Mouse (Mus musculus): Measurements from ENCODE around the gene Syt9. TPM values are rescaled to one million over a fixed set of nuclear protein-coding genes. Genes with fewer than 3 reads are reported as not detected.

The Syt9 gene
- 2.5 and 2.9 TPM in 2 replicates for polyA plus RNA-seq (2014; fragmentation: Nextera tagmentation; extraction: Ambion mirVana)

DNA sequence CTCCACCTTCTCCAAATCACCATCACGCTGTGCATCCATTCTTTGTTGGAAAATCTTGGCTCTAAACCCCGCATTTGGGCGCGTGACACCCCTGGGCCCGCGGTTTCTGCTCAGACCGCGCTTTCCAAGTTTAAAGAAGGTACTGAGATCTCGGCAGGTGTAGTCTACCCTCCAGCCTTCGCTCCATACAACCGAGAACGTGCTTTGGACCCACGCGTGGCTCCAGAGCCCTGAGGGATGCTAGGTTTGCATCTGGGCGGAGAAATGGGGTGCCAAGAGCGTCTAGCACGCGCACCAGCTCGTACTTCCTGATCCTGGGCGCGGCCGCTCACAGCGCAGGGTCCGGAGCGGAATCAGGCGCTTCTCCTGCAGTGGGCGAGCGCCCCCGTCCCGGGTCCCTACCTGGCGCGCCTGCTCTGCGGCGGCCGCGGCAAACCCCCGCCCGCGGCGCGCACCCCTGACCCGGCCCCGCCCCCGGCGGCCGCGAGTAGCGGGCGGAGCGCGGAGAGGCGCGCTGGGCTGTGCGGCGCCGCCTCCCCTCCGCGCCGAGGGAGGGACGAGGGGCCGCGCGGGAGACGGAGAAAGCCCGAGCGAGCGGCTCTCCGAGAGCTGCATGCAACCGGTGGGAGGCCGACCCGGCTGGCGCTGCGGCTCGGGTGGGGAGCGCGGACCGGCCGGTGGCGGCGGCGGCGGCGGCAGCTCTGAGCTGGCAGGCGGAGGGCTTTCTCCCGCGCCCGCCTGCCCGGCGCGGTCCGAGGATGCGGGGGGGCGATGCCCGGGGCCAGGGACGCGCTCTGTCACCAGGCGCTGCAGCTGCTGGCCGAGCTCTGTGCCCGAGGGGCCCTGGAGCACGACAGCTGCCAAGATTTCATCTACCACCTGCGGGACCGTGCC, at the start of gene Syt9:
Syt9 (plus strand) TSS at position 497 of the 894 bp plus-strand sequence.
- WGBS = under 1% methylated on average over 51 of the region's 102 CpGs
- H3K36me3 ChIP-seq (ENCODE audit: control insufficient read depth, insufficient read depth, low read length) = no peaks in the 10 kb centered on the region
- DNase-seq (ENCODE audit: low spot score) (peak; percentile 67), ATAC-seq (ENCODE audit: insufficient number of reproducible peaks, low FRiP score, low TSS enrichment, low read depth) (peak; percentile 80)
- H3K4me2 ChIP-seq (ENCODE audit: low read depth, severe bottlenecking) = peak within 1 kb of the TSS; percentile 98
- peaks cover 5% of the 10 kb centered on the region; the same call in 1 of the 2 replicates for H3K4me1 ChIP-seq (ENCODE audit: control insufficient read depth, insufficient read depth, low read length)
- peak within 1 kb of the TSS; percentile 64 for H3K9ac ChIP-seq (ENCODE audit: low read length)
- H3K9me3 ChIP-seq (ENCODE audit: control insufficient read depth, low read length) = no peaks in the 10 kb centered on the region
- H3K4me3 ChIP-seq (ENCODE audit: low read depth, low read length) = peak within 1 kb of the TSS; percentile 46
- peaks cover 38% of the 10 kb centered on the region for H3K27me3 ChIP-seq (ENCODE audit: control insufficient read depth, insufficient read depth, low read length)
- no peak within 1 kb of the TSS for H3K27ac ChIP-seq (replicated peaks; ENCODE audit: low read depth, low read length)

DNA sequence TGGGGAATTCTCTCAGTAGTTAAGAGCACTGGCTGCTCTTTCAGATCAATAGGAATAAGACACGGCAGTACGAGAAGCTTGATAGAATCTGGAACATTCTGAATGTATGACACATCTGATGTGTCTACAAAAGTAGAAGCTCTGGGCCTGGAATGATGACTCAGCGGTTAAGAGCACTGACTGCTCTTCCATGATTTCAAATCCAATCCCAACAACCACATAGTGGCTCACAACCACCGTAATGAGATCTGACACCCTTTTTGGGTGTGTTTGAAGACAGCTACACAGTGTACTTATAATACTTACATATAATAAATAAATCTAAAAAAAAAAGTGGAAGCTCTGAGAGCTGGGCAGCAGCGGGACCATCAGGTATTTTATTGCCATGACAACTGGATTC, 31.5 kb upstream of the Syt9 start:
- no peak overlapping the region for H3K27ac ChIP-seq (replicated peaks; ENCODE audit: low read depth, low read length)
- WGBS = 95% methylated on average over 5 of the region's 5 CpGs

DNA sequence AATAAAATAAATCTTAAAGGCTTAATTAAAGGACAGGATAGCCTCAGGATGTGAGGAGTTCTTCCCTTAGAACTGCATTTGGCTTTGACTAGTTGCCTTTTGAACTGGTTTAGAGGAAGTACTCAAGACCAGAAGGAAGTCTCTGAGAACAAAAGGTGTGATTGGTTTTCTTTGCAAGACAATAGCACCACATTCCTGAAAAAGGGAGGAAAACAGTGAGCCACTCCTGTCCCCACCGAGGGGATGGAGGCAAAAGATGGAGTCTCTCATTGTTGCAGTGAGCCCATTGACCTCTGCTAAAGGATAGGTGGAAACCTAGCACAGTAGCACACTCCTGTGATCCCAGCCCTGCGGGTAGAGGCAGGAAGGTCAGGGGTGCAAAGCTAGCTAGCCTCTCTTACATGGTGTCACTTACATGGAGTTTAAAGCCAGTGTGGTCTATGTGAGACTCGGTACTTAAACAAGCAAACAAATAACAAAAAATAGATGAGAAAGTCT, 30.9 kb upstream of the Syt9 start:
- Histone ChIP-seq H3K27me3 (ENCODE audit: control insufficient read depth, insufficient read depth, low read length) (no peaks in the 10 kb centered on the region), H3K9me3 (ENCODE audit: control insufficient read depth, low read length) (no peaks in the 10 kb centered on the region), H3K9ac (ENCODE audit: low read length) (no peak overlapping the region), H3K27ac (replicated peaks; ENCODE audit: low read depth, low read length) (no peak overlapping the region), H3K4me1 (ENCODE audit: control insufficient read depth, insufficient read depth, low read length) (no peaks in the 10 kb centered on the region), H3K4me3 (ENCODE audit: low read depth, low read length) (no peak overlapping the region), H3K4me2 (ENCODE audit: low read depth, severe bottlenecking) (no peak overlapping the region), H3K36me3 (ENCODE audit: control insufficient read depth, insufficient read depth, low read length) (no peaks in the 10 kb centered on the region)
- ATAC-seq (ENCODE audit: insufficient number of reproducible peaks, low FRiP score, low TSS enrichment, low read depth) = no peak
- WGBS = 70% methylated on average over 3 of the region's 3 CpGs
- no peak for DNase-seq (ENCODE audit: low spot score)

More for the DNA sequence above, 31.5 kb upstream of the Syt9 start:
- ATAC-seq (ENCODE audit: insufficient number of reproducible peaks, low FRiP score, low TSS enrichment, low read depth) (no peak), DNase-seq (ENCODE audit: low spot score) (no peak)
- Histone ChIP-seq H3K27me3 (ENCODE audit: control insufficient read depth, insufficient read depth, low read length) (no peaks in the 10 kb centered on the region), H3K9me3 (ENCODE audit: control insufficient read depth, low read length) (no peaks in the 10 kb centered on the region), H3K4me1 (ENCODE audit: control insufficient read depth, insufficient read depth, low read length) (no peaks in the 10 kb centered on the region), H3K4me3 (ENCODE audit: low read depth, low read length) (no peak overlapping the region), H3K4me2 (ENCODE audit: low read depth, severe bottlenecking) (no peak overlapping the region), H3K9ac (ENCODE audit: low read length) (no peak overlapping the region), H3K36me3 (ENCODE audit: control insufficient read depth, insufficient read depth, low read length) (no peaks in the 10 kb centered on the region)

DNA sequence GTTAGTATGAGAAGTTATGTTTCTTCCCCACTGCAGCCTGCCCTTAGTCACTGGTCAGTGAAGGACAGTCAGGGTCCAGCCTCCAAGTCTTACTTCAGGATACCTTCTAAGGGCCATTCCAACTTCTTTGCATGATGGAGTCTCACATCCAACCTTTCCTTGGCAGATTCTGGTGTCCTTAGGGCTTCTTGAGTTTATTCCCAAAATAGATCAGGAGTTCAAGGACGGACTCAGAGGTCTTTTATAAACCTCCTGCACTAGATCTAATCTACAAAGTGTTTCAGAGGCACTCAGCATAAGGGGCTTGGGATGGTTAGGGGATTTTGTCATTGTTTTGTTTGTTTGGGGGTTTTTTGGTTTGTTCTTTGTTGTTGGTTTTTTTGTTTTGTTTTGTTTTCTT, 30.3 kb upstream of the Syt9 start:
- H3K27me3 ChIP-seq (ENCODE audit: control insufficient read depth, insufficient read depth, low read length) = no peaks in the 10 kb centered on the region
- no peak overlapping the region for H3K9ac ChIP-seq (ENCODE audit: low read length)
- H3K36me3 ChIP-seq (ENCODE audit: control insufficient read depth, insufficient read depth, low read length) = no peaks in the 10 kb centered on the region
- DNase-seq (ENCODE audit: low spot score) (no peak), ATAC-seq (ENCODE audit: insufficient number of reproducible peaks, low FRiP score, low TSS enrichment, low read depth) (no peak)
- WGBS = 74% methylated on average over 1 of the region's 1 CpGs
- H3K4me3 ChIP-seq (ENCODE audit: low read depth, low read length) = no peak overlapping the region
- no peak overlapping the region for H3K4me2 ChIP-seq (ENCODE audit: low read depth, severe bottlenecking)
- H3K27ac ChIP-seq (replicated peaks; ENCODE audit: low read depth, low read length) = no peak overlapping the region
- H3K9me3 ChIP-seq (ENCODE audit: control insufficient read depth, low read length) = no peaks in the 10 kb centered on the region
- H3K4me1 ChIP-seq (ENCODE audit: control insufficient read depth, insufficient read depth, low read length) = no peaks in the 10 kb centered on the region

DNA sequence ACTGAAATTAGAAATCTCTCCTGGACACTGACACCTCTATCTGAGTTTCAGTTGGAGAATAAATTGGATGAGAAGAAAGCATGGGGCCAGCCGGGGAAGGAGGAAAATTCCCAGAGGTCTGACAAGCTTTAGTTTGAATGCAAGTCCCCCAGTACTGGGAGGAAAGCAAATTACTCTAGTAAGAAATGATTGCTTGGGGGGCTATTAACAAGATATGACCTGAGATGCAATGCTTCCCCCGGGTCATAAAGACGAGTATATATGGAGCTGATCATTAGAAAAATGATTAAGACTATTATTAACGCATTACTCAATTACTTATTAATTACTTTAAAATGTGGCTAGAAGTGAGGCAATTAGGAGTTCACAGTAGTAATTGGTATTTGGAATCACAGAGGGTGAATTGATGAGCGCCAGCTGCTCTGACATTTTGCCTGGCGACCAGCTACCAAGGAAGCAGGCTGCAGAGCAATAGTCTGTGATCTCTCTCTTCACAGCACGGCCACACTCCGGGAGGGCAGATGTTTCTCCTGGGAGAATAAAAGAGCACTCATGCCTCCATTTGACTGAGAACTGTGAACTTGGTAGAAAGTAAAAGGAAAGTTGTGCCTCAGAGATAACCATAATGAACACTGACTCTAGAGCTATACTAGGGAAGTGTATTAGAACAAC, 28.9 kb upstream of the Syt9 start:
- Histone ChIP-seq H3K4me2 (ENCODE audit: low read depth, severe bottlenecking) (no peak overlapping the region), H3K27me3 (ENCODE audit: control insufficient read depth, insufficient read depth, low read length) (no peaks in the 10 kb centered on the region), H3K4me3 (ENCODE audit: low read depth, low read length) (no peak overlapping the region), H3K9me3 (ENCODE audit: control insufficient read depth, low read length) (no peaks in the 10 kb centered on the region), H3K36me3 (ENCODE audit: control insufficient read depth, insufficient read depth, low read length) (no peaks in the 10 kb centered on the region), H3K27ac (replicated peaks; ENCODE audit: low read depth, low read length) (no peak overlapping the region), H3K4me1 (ENCODE audit: control insufficient read depth, insufficient read depth, low read length) (no peaks in the 10 kb centered on the region), H3K9ac (ENCODE audit: low read length) (no peak overlapping the region)
- no peak for ATAC-seq (ENCODE audit: insufficient number of reproducible peaks, low FRiP score, low TSS enrichment, low read depth)
- DNase-seq (ENCODE audit: low spot score) = no peak
- WGBS = 39% methylated on average over 8 of the region's 8 CpGs

DNA sequence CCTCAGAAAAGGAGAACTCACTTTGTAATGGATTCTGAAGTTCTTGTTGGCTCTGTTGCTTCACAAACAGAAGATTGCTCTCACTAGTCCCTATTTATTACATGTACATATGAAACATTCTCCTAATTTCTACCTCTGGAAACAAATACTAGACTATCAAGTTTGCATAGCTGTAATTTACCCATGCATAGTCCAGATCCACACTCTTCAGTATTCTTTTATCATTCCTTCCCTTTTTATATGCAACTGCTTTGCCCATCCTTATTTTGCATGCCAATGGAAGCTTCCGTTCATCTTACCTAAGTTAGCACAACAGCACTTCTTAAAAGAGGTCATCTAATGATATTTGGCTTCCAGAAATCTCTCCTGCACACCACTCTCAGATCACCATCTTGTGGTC, 21.3 kb upstream of the Syt9 start:
- ATAC-seq (ENCODE audit: insufficient number of reproducible peaks, low FRiP score, low TSS enrichment, low read depth) (no peak), DNase-seq (ENCODE audit: low spot score) (no peak)
- H3K9me3 ChIP-seq (ENCODE audit: control insufficient read depth, low read length) = no peaks in the 10 kb centered on the region
- H3K27me3 ChIP-seq (ENCODE audit: control insufficient read depth, insufficient read depth, low read length) = no peaks in the 10 kb centered on the region
- H3K27ac ChIP-seq (replicated peaks; ENCODE audit: low read depth, low read length) = no peak overlapping the region
- no peaks in the 10 kb centered on the region for H3K36me3 ChIP-seq (ENCODE audit: control insufficient read depth, insufficient read depth, low read length)
- no peaks in the 10 kb centered on the region for H3K4me1 ChIP-seq (ENCODE audit: control insufficient read depth, insufficient read depth, low read length)
- H3K4me3 ChIP-seq (ENCODE audit: low read depth, low read length) = no peak overlapping the region
- 72% methylated on average over 1 of the region's 1 CpGs for WGBS
- no peak overlapping the region for H3K9ac ChIP-seq (ENCODE audit: low read length)
- H3K4me2 ChIP-seq (ENCODE audit: low read depth, severe bottlenecking) = no peak overlapping the region

DNA sequence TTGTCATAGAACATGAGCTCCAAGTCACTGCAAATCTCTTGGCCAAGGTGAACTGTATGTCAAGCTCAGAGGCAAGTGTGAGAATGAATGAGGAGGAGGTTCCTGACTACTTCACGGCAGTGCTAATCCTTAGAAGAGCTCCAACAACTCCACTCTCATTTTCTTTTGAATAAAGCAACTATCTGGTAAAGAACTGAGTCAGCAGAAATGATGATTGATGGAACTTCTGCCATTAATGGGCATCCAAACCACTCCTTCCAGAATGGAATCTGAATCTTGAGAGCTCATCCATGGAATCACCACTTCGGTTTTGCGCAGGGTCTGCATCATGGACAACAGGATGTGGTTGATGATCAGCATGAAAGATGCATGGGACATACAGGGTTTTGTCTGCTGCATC, 8.4 kb upstream of the Syt9 start:
- Histone ChIP-seq H3K4me2 (ENCODE audit: low read depth, severe bottlenecking) (no peak overlapping the region), H3K36me3 (ENCODE audit: control insufficient read depth, insufficient read depth, low read length) (no peaks in the 10 kb centered on the region), H3K27ac (replicated peaks; ENCODE audit: low read depth, low read length) (no peak overlapping the region), H3K27me3 (ENCODE audit: control insufficient read depth, insufficient read depth, low read length) (no peaks in the 10 kb centered on the region), H3K9me3 (ENCODE audit: control insufficient read depth, low read length) (no peaks in the 10 kb centered on the region), H3K4me1 (ENCODE audit: control insufficient read depth, insufficient read depth, low read length) (no peaks in the 10 kb centered on the region), H3K4me3 (ENCODE audit: low read depth, low read length) (no peak overlapping the region), H3K9ac (ENCODE audit: low read length) (no peak overlapping the region)
- DNase-seq (ENCODE audit: low spot score) (no peak), ATAC-seq (ENCODE audit: insufficient number of reproducible peaks, low FRiP score, low TSS enrichment, low read depth) (no peak)
- WGBS = 86% methylated on average over 3 of the region's 3 CpGs

DNA sequence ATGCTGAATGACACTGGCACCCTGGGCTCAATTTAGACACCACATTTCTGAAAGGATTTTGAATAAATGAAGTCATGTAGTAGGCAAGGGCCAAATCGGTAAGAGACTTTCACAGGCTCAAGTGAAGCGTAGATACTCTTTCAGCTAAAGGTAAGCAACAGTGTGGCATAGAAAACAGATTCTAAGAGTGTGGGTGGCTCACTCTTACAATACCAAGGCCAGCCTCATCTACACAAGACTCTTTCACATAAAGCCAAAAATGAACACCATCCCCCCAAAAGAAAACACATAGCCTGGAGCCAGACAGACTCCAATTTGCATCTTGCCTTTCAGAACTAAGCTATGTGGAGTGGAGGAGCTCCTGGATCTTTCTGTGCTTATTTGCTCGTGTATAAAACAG, 7.9 kb upstream of the Syt9 start:
- DNase-seq (ENCODE audit: low spot score) = no peak
- WGBS = 84% methylated on average over 3 of the region's 3 CpGs
- Histone ChIP-seq H3K9me3 (ENCODE audit: control insufficient read depth, low read length) (no peaks in the 10 kb centered on the region), H3K9ac (ENCODE audit: low read length) (no peak overlapping the region), H3K27me3 (ENCODE audit: control insufficient read depth, insufficient read depth, low read length) (no peaks in the 10 kb centered on the region), H3K4me2 (ENCODE audit: low read depth, severe bottlenecking) (no peak overlapping the region), H3K36me3 (ENCODE audit: control insufficient read depth, insufficient read depth, low read length) (no peaks in the 10 kb centered on the region), H3K27ac (replicated peaks; ENCODE audit: low read depth, low read length) (no peak overlapping the region), H3K4me3 (ENCODE audit: low read depth, low read length) (no peak overlapping the region), H3K4me1 (ENCODE audit: control insufficient read depth, insufficient read depth, low read length) (no peaks in the 10 kb centered on the region)
- no peak for ATAC-seq (ENCODE audit: insufficient number of reproducible peaks, low FRiP score, low TSS enrichment, low read depth)
